Mouse (Mus musculus): ENCODE results near the gene Rab11fip4.

DNA sequence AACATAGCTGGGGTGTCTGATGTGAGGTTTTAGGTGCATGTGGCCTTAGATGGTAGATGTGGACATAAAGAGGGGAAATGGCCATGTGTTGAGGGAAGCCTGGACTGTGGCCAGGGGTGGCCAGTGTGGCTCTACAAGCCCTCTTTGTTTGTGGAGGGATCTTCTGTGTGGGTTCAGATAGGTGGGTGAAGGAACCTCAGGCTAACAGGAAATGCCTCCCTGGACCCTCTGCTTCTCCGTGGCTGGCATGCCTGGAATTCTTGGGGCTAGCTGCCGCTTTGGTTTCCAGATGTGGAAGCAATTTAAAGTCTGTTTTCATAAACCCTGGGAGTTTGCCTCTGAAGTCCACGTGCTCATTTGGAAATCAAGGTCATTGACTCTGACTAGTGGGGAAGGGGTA, 78.9 kb downstream of the Rab11fip4 start:
- TF ChIP-seq GATA1 (IDR thresholded peaks at IDR 0.05; ENCODE audit: low read length) (no peak), TAL1 (IDR thresholded peaks at IDR 0.05; ENCODE audit: low read length) (no peak)
